Mouse (Mus musculus) lung, adult 2 months (tissue): ENCODE results near the gene Pi4ka.

Source experiments
- CTCF ChIP-seq: fragments of 200-500 bp; IDR thresholded peaks from 2 replicates; pipeline ENCODE4 v1.5.1; 2011; ENCODE audit warnings: mild to moderate bottlenecking, low read length, control low read depth; ENCODE audit not compliant: insufficient read depth
- POLR2A ChIP-seq: fragments of 200-500 bp; IDR thresholded peaks from 2 replicates; pipeline ENCODE4 v1.6.1; 2011; ENCODE audit warnings: low read depth, mild to moderate bottlenecking, control low read depth, low read length, borderline replicate concordance; ENCODE audit errors: extremely low read depth

GRCm38 (mm10) chr16:17383594-17384326 lies 22.4 kb downstream of the Pi4ka start:
- TF ChIP-seq CTCF (no peak), POLR2A (no peak)
